Mouse (Mus musculus) CH12.LX (cell line): ENCODE measurements at regions not wholly inside any gene's neighbourhood (a gene's known extent, or its start where the extent isn't known, plus 50 kb on each side); places are given as distances from the start of the nearest gene placed in this dataset.

ENCODE experiments used
- CTCF ChIP-seq, 2 experiments: IDR thresholded peaks in 1 of 2; conservative IDR thresholded peaks in 1 of 2; 2 replicates each; pipeline ENCODE4 v1.5.1; 2011 to 2012; ENCODE audit warnings: low read depth in 2 of 2, low read length in 2 of 2, improper control_type of control experiment in 1 of 2, inconsistent platforms in 1 of 2, mild to moderate bottlenecking in 1 of 2, moderate library complexity in 1 of 2
- EP300 ChIP-seq: IDR thresholded peaks from 2 replicates; pipeline ENCODE4 v1.6.1; 2011; ENCODE audit warnings: low read length, improper control_type of control experiment
- POLR2A ChIP-seq: IDR thresholded peaks from 2 replicates; pipeline ENCODE4 v1.6.1; 2011; ENCODE audit warnings: low read depth, mild to moderate bottlenecking, improper control_type of control experiment, low read length
- SIN3A ChIP-seq: IDR thresholded peaks from 2 replicates; pipeline ENCODE4 v1.6.1; 2012; ENCODE audit warnings: low read length, improper control_type of control experiment, inconsistent platforms

DNA sequence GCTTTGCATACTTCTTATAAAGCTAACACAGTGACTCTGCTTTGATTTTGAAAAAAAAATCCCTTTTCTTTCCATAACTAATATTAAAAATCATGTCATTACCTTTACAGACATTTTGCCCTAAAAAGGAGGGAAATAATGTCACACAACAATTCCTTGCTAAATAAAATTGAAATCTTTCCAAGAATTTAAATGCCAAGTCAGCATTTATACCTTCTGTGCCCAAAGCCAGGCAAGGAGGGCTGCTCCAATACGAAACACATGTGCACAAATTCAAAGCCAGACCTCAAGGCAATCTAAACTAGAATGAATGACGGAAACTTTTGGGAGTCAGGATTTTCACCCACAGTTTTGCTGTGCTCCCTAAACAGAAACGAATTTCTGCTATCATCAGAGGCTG is 646.4 kb downstream of the Robo2 start:
- TF ChIP-seq SIN3A (no peak), EP300 (no peak), POLR2A (no peak), CTCF (conservative IDR thresholded peaks at IDR 0.05 in 1 of 2, IDR thresholded peaks at IDR 0.05 in 1 of 2; ENCODE audit: low read depth in 2 of 2, low read length in 2 of 2) (no peak)
